In the genomic region with DNA sequence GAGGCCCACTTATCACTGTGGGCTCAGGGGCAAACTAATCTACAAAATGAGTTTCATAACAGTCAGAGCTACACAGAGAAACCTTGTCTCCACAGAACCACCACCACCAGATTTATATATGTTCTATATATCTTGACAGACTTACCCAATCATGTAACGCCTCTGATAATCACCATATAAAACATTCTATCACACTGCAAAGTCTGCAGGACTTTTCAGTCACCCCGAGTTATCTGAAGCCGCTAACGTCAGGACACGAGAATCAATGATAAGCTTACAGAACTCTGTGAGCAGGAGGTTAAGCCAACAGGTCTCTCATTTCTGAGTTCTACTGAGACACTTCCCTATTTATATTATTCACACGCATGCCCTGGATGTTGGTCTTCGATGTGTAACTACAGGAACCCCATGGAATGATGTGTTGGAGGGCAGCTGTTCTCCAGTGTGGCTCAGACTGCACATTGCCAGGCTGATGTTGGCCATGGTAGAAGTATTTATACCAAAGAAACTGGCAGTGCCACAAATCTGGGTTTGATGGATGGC, we compare ENCODE assay signal across 25 mouse cellular contexts. TPM values are rescaled to one million over a fixed set of nuclear protein-coding genes. Genes with fewer than 3 reads are reported as not detected.
"Had no signal": no experiment of that assay in that cellular context is flagged by ENCODE, and none has a peak within 500 bp of the region (broad histone marks: within the 10 kb centered on the region; RNA-seq: fewer than 3 reads in every experiment).

No protein-coding gene starts in this region.

- H3K9me3 ChIP-seq: liver, embryonic 12.5 days; liver, embryonic 15.5 days; lung, embryonic 15.5 days; megakaryocyte, embryonic 14.5 days; midbrain, embryonic 10.5 days; midbrain, embryonic 12.5 days; neural tube, embryonic 13.5 days; neural tube, embryonic 15.5 days had no signal

- H3K9ac ChIP-seq: liver, embryonic 12.5 days; liver, embryonic 15.5 days; liver, postnatal 0 days; lung, embryonic 15.5 days; midbrain, embryonic 12.5 days; neural tube, embryonic 13.5 days; neural tube, embryonic 15.5 days had no signal

- DNase-seq: liver, postnatal 0 days; lung, postnatal 10 days; midbrain, embryonic 14.5 days; retina, postnatal 1 day; right cerebral cortex, adult 18-20 months; right cerebral cortex, postnatal 25 days; right cerebral cortex, postnatal 4 days; spleen, adult 18-20 months; thymus, adult 18-20 months; thymus, postnatal 14 days; thymus, postnatal 36 days had no signal

- H3K4me2 ChIP-seq: liver, embryonic 12.5 days; liver, embryonic 15.5 days; lung, embryonic 15.5 days; midbrain, embryonic 12.5 days; neural tube, embryonic 13.5 days; neural tube, embryonic 15.5 days had no signal

- H3K4me3 ChIP-seq: liver, embryonic 12.5 days; liver, embryonic 15.5 days; lung, embryonic 15.5 days; megakaryocyte, embryonic 14.5 days; midbrain, embryonic 10.5 days; midbrain, embryonic 12.5 days; myocyte; neural tube, embryonic 13.5 days; neural tube, embryonic 15.5 days had no signal

- H3K4me1 ChIP-seq: lung, embryonic 15.5 days; megakaryocyte, embryonic 14.5 days; midbrain, embryonic 12.5 days; neural tube, embryonic 13.5 days; neural tube, embryonic 15.5 days had no signal

- H3K27ac ChIP-seq: liver, embryonic 12.5 days; liver, embryonic 15.5 days; lung, embryonic 15.5 days; macrophage; midbrain, embryonic 10.5 days; midbrain, embryonic 12.5 days; neural tube, embryonic 13.5 days; neural tube, embryonic 15.5 days had no signal

- H3K36me3 ChIP-seq: liver, embryonic 12.5 days; liver, embryonic 15.5 days; lung, embryonic 15.5 days; midbrain, embryonic 10.5 days; midbrain, embryonic 12.5 days; neural tube, embryonic 13.5 days; neural tube, embryonic 15.5 days had no signal

- ATAC-seq: liver, embryonic 12.5 days; liver, postnatal 0 days; midbrain, embryonic 16.5 days had no signal

- H3K27me3 ChIP-seq: lung, embryonic 15.5 days; neural tube, embryonic 15.5 days had no signal

RNA-seq across cellular contexts. Expression of gene Gm572, which starts 50.4 kb away (rescaled TPM):
- polyA plus RNA-seq: liver, embryonic 12.5 days; liver, embryonic 15.5 days; liver, postnatal 0 days; lung, embryonic 15.5 days; macrophage; midbrain, embryonic 12.5 days; midbrain, embryonic 14.5 days; midbrain, embryonic 16.5 days; neural tube, embryonic 11.5 days; neural tube, embryonic 13.5 days; neural tube, embryonic 15.5 days; stomach, embryonic 14.5 days; thymus, postnatal 0 days had no signal
